Mouse (Mus musculus): ENCODE measurements around the gene Brwd1. TPM values are rescaled to one million over a fixed set of nuclear protein-coding genes. Genes with fewer than 3 reads are reported as not detected.

Brwd1 gene
- polyA plus RNA-seq, 1 experiment, result 14.0 TPM

DNA sequence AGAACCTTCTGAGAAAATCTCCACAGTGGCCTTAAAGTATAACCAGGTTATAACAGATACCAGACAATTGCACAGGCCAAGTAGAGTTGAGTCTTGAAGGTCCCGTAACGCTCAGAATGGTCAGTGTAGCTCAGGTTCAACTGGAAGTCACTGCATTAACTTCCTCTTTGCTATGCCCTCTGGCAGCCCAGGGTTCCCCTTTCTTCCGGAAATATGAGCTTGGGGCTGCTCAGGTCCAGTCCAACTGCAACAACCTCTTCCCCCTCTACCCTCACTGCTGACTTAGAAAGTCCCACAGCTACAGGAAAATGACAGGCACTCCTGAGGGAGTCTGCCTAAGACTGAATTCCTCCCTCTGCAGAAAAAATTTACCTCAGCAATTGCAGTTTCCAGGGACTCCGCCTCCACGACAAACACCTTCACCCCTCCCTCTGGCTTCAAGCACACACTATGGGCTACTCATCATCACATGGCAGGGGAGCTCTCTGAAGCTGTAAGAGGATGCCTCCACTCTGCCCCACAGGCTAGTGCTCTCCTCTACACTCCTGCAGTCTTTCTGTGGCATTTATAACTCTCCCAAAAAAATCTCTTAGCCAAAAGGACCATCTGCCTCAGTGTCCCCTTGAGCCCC lies 126.5 kb downstream of the Brwd1 start:
- WGBS, result 75% methylated on average over 5 of the region's 5 CpGs
- Histone ChIP-seq H3K27me3 (ENCODE audit: control insufficient read depth, insufficient read depth, low read length) (no peaks in the 10 kb centered on the region), H3K4me3 (ENCODE audit: low read depth, low read length) (no peak overlapping the region), H3K4me1 (ENCODE audit: control insufficient read depth, insufficient read depth, insufficient read length, low read length) (no peaks in the 10 kb centered on the region), H3K27ac (ENCODE audit: insufficient read depth, low read depth, low read length) (no peak overlapping the region), H3K36me3 (ENCODE audit: control insufficient read depth, insufficient read depth, low read length) (no peaks in the 10 kb centered on the region)
- TF ChIP-seq CTCF (IDR thresholded peaks at IDR 0.05; ENCODE audit: extremely low read depth, insufficient read length, insufficient replicate concordance, low read depth, low read length) (no peak), POLR2A (IDR thresholded peaks at IDR 0.05; ENCODE audit: low read depth, low read length) (no peak)

DNA sequence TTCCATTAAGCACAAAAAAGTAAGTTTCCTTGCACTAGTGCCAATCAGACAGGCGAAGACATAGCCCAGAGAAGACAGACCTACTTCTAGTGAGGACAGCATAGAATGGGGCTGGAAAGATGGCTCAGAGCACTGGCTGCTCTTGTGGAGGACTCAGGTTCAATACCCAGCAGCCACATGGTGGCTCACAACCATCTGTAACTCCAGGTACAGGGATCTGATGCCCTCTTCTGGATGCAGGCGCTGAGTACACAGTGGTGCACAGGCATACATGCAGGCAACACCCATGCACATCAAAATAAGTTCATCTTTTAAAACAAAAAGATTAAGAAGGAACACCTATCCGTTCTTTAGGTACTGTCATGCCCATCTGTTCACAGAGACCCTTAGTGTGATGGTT lies 128.0 kb downstream of the Brwd1 start:
- Histone ChIP-seq H3K27ac (ENCODE audit: insufficient read depth, low read depth, low read length) (no peak overlapping the region), H3K4me1 (ENCODE audit: control insufficient read depth, insufficient read depth, insufficient read length, low read length) (no peaks in the 10 kb centered on the region), H3K4me3 (ENCODE audit: low read depth, low read length) (no peak overlapping the region), H3K36me3 (ENCODE audit: control insufficient read depth, insufficient read depth, low read length) (no peaks in the 10 kb centered on the region), H3K27me3 (ENCODE audit: control insufficient read depth, insufficient read depth, low read length) (no peaks in the 10 kb centered on the region)
- TF ChIP-seq POLR2A (IDR thresholded peaks at IDR 0.05; ENCODE audit: low read depth, low read length), result no peak
- TF ChIP-seq CTCF (IDR thresholded peaks at IDR 0.05; ENCODE audit: extremely low read depth, insufficient read length, insufficient replicate concordance, low read depth, low read length), result no peak
- 92% methylated on average over 3 of the region's 3 CpGs for WGBS

DNA sequence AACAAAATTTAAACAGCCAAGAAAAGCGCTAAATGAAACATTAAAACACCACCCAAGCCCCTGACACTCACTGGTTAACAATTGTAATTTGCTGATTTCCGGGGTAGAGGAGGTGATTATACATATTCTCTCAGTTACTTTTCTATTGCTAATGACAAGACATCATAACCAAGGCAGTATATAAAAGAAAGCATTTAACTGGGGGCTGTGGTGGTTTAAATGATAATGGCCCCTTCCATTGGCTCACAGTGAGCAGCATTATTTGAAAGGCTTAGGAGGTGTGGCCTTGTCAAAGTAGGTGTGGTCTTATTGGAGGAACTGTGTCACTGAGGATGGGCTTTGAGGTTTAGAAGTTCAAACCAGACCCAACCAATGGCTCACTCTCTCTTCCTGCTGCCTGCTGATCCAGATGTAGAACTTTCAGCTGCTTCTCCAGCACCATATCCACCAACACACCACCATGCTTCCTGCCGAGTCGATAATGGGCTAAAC lies 129.1 kb downstream of the Brwd1 start:
- no peaks in the 10 kb centered on the region for H3K36me3 ChIP-seq (ENCODE audit: control insufficient read depth, insufficient read depth, low read length)
- H3K27ac ChIP-seq (ENCODE audit: insufficient read depth, low read depth, low read length), result no peak overlapping the region
- WGBS, result 96% methylated on average over 4 of the region's 4 CpGs
- TF ChIP-seq POLR2A (IDR thresholded peaks at IDR 0.05; ENCODE audit: low read depth, low read length) (no peak), CTCF (IDR thresholded peaks at IDR 0.05; ENCODE audit: extremely low read depth, insufficient read length, insufficient replicate concordance, low read depth, low read length) (no peak)
- no peak overlapping the region for H3K4me3 ChIP-seq (ENCODE audit: low read depth, low read length)
- H3K4me1 ChIP-seq (ENCODE audit: control insufficient read depth, insufficient read depth, insufficient read length, low read length), result no peaks in the 10 kb centered on the region
- no peaks in the 10 kb centered on the region for H3K27me3 ChIP-seq (ENCODE audit: control insufficient read depth, insufficient read depth, low read length)

DNA sequence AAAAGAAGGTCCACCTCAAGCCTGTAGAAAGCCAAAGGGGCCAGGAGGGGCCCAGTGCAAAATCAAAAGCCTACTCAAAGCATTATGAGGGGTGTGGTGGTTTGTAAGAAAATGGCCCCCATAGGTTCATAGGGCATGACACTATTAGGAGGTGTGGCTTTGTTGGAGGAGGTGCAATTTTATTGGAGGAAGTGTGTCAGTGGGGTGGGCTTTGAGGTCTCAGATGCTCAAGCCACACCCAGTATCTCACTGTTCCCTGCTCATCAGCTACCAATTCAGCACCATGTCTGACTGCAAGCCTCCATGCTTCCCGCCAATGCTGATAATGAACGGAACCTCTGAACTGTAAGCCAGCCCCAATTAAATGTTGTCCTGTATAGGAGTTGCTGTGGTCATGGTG lies 130.9 kb downstream of the Brwd1 start:
- Histone ChIP-seq H3K36me3 (ENCODE audit: control insufficient read depth, insufficient read depth, low read length) (no peaks in the 10 kb centered on the region), H3K4me3 (ENCODE audit: low read depth, low read length) (no peak overlapping the region), H3K4me1 (ENCODE audit: control insufficient read depth, insufficient read depth, insufficient read length, low read length) (no peaks in the 10 kb centered on the region), H3K27me3 (ENCODE audit: control insufficient read depth, insufficient read depth, low read length) (no peaks in the 10 kb centered on the region), H3K27ac (ENCODE audit: insufficient read depth, low read depth, low read length) (no peak overlapping the region)
- WGBS, result 98% methylated on average over 2 of the region's 2 CpGs
- TF ChIP-seq CTCF (IDR thresholded peaks at IDR 0.05; ENCODE audit: extremely low read depth, insufficient read length, insufficient replicate concordance, low read depth, low read length) (no peak), POLR2A (IDR thresholded peaks at IDR 0.05; ENCODE audit: low read depth, low read length) (no peak)

GRCm38 (mm10) chr16:95945389-95946311 lies 136.7 kb downstream of the Brwd1 start:
- TF ChIP-seq CTCF (IDR thresholded peaks at IDR 0.05; ENCODE audit: extremely low read depth, insufficient read length, insufficient replicate concordance, low read depth, low read length) (peak; percentile 89; the same call in 1 of the 2 replicates), POLR2A (IDR thresholded peaks at IDR 0.05; ENCODE audit: low read depth, low read length) (no peak)
- Histone ChIP-seq H3K27ac (ENCODE audit: insufficient read depth, low read depth, low read length) (no peak overlapping the region), H3K4me3 (ENCODE audit: low read depth, low read length) (no peak overlapping the region), H3K4me1 (ENCODE audit: control insufficient read depth, insufficient read depth, insufficient read length, low read length) (peaks cover 6% of the 10 kb centered on the region; the same call in 1 of the 2 replicates), H3K27me3 (ENCODE audit: control insufficient read depth, insufficient read depth, low read length) (no peaks in the 10 kb centered on the region), H3K36me3 (ENCODE audit: control insufficient read depth, insufficient read depth, low read length) (no peaks in the 10 kb centered on the region)
- 27% methylated on average over 20 of the region's 20 CpGs for WGBS

- H3K4me1 ChIP-seq (ENCODE audit: control insufficient read depth, insufficient read depth, insufficient read length, low read length), result peaks cover 6% of the 10 kb centered on the region; the same call in 1 of the 2 replicates
- H3K4me3 ChIP-seq (ENCODE audit: low read depth, low read length), result no peak overlapping the region
- no peaks in the 10 kb centered on the region for H3K36me3 ChIP-seq (ENCODE audit: control insufficient read depth, insufficient read depth, low read length)
- TF ChIP-seq CTCF (IDR thresholded peaks at IDR 0.05; ENCODE audit: extremely low read depth, insufficient read length, insufficient replicate concordance, low read depth, low read length) (no peak), POLR2A (IDR thresholded peaks at IDR 0.05; ENCODE audit: low read depth, low read length) (no peak)
- 93% methylated on average over 6 of the region's 6 CpGs for WGBS
- H3K27me3 ChIP-seq (ENCODE audit: control insufficient read depth, insufficient read depth, low read length), result no peaks in the 10 kb centered on the region
- H3K27ac ChIP-seq (ENCODE audit: insufficient read depth, low read depth, low read length), result no peak overlapping the region
Observed at GRCm38 (mm10) chr16:95943186-95943585, 139.1 kb downstream of the Brwd1 start.

Other genes with a start within 250 kb of the Brwd1 start
- gene Psmg1, start 91.6 kb downstream of the Brwd1 start, polyA plus RNA-seq (2012; rRNA removed), result 3.8 and 4.4 TPM in 2 replicates
- 1.7 and 4.4 TPM in 2 replicates for gene Hmgn1, start 45.2 kb upstream of the Brwd1 start, polyA plus RNA-seq (2012; rRNA removed)
- gene Wrb, start 62.9 kb upstream of the Brwd1 start, polyA plus RNA-seq (2012; rRNA removed), result 11.9 and 15.5 TPM in 2 replicates
- 0.06 and 0.11 TPM in 2 replicates for gene Lca5l, start 109.7 kb upstream of the Brwd1 start, polyA plus RNA-seq (2012; rRNA removed)
- gene Sh3bgr, start 117.9 kb upstream of the Brwd1 start, polyA plus RNA-seq (2012; rRNA removed), result 3.8 and 4.5 TPM in 2 replicates
- gene B3galt5, start 153.3 kb upstream of the Brwd1 start, polyA plus RNA-seq (2012; rRNA removed), result 0.34 and 3.4 TPM in 2 replicates

All from small intestine, adult 2 months (tissue).